Mouse (Mus musculus): ENCODE data around the gene Klf1.

GRCm38 (mm10) chr8:84907037-84907436, 5.3 kb downstream of the Klf1 start:
- TF ChIP-seq CTCF (IDR thresholded peaks at IDR 0.05; ENCODE audit: low read depth): no peak
- TF ChIP-seq EP300 (IDR thresholded peaks at IDR 0.05; ENCODE audit: low read depth): no peak
